Mouse (Mus musculus) limb, embryonic 11.5 days (tissue): ENCODE results near the gene Ccn5. TPM values are rescaled to one million over a fixed set of nuclear protein-coding genes. Genes with fewer than 3 reads are reported as not detected.

Experiments used
- ATAC-seq: fragments of 200-750 bp; cut with Nextera tagmentation; 2 replicates; pipeline ENCODE4 v1.8.0; 2017; ENCODE audit warnings: low read depth; ENCODE audit not compliant: insufficient number of reproducible peaks, low FRiP score, low TSS enrichment
- DNase-seq: peaks from one replicate; pipeline ENCODE4 v3.0.0-alpha.2; 2015; ENCODE audit warnings: low spot score
- H3K27ac ChIP-seq: fragments of 300-500 bp; sonication (generic); replicated peaks from 2 replicates; pipeline ENCODE4 v1.5.1; 2014; ENCODE audit warnings: low read depth, mild to moderate bottlenecking, low read length
- H3K27me3 ChIP-seq: fragments of 300-500 bp; sonication (generic); 2 replicates; pipeline ENCODE4 v1.6.1; 2014; ENCODE audit warnings: mild to moderate bottlenecking, low read length, mixed read lengths; ENCODE audit not compliant: control insufficient read depth, insufficient read depth
- H3K36me3 ChIP-seq: fragments of 300-500 bp; sonication (generic); 2 replicates; pipeline ENCODE4 v1.6.1; 2014; ENCODE audit warnings: mild to moderate bottlenecking, low read length, moderate library complexity, mixed read lengths; ENCODE audit not compliant: control insufficient read depth, insufficient read depth
- H3K4me1 ChIP-seq: fragments of 300-500 bp; sonication (generic); 2 replicates; pipeline ENCODE4 v1.6.1; 2014; ENCODE audit warnings: low read length, mixed read lengths; ENCODE audit not compliant: control insufficient read depth, insufficient read depth
- H3K4me2 ChIP-seq: fragments of 300-500 bp; sonication (generic); 2 replicates; pipeline ENCODE4 v1.6.1; 2014; ENCODE audit warnings: low read depth, mild to moderate bottlenecking, moderate library complexity; ENCODE audit not compliant: severe bottlenecking
- H3K4me3 ChIP-seq: fragments of 300-500 bp; sonication (generic); 2 replicates; pipeline ENCODE4 v1.5.1; 2014; ENCODE audit warnings: low read depth, low read length
- H3K9ac ChIP-seq: fragments of 300-500 bp; sonication (generic); 2 replicates; pipeline ENCODE4 v1.6.1; 2014; ENCODE audit warnings: mild to moderate bottlenecking, low read length
- H3K9me3 ChIP-seq: fragments of 300-500 bp; sonication (generic); 2 replicates; pipeline ENCODE4 v1.6.1; 2016; ENCODE audit warnings: low read length; ENCODE audit not compliant: control insufficient read depth
- WGBS: fragments of 180-500 bp; shearing (Covaris S2); extraction: QIAGEN DNeasy Blood & Tissue Kit; methylation state at CpG from one replicate; pipeline ENCODE4 v1.1.7; 2014; 5-methylcytosine and 5-hydroxymethylcytosine counted together
- polyA plus RNA-seq: library from polyadenylated mRNA; unstranded; fragments of >200 nt; fragmentation: Nextera tagmentation; extraction: Ambion mirVana; gene quantifications from 2 replicates; pipeline ENCODE4 v1.2.1, GENCODE M21; 2014

Ccn5 gene
- polyA plus RNA-seq, 1 experiment from 2014 or later, result 0.36 TPM

GRCm38 (mm10) chr2:163798411-163798810 lies 22.2 kb upstream of the Ccn5 start:
- Histone ChIP-seq H3K9me3 (no peaks in the 10 kb centered on the region), H3K4me3 (no peak overlapping the region), H3K9ac (no peak overlapping the region), H3K27ac (no peak overlapping the region), H3K27me3 (no peaks in the 10 kb centered on the region), H3K4me1 (peaks cover 2% of the 10 kb centered on the region; the same call in 1 of the 2 replicates), H3K36me3 (no peaks in the 10 kb centered on the region), H3K4me2 (no peak overlapping the region)
- 50% methylated on average over 7 of the region's 7 CpGs for WGBS
- ATAC-seq (no peak), DNase-seq (no peak)

- no peaks in the 10 kb centered on the region for H3K9me3 ChIP-seq
- DNase-seq (no peak), ATAC-seq (no peak)
- WGBS, result 58% methylated on average over 3 of the region's 3 CpGs
- H3K4me2 ChIP-seq, result no peak overlapping the region
- H3K4me3 ChIP-seq, result no peak overlapping the region
- H3K4me1 ChIP-seq, result peaks cover 2% of the 10 kb centered on the region; the same call in 1 of the 2 replicates
- no peak overlapping the region for H3K9ac ChIP-seq
- no peaks in the 10 kb centered on the region for H3K27me3 ChIP-seq
- H3K36me3 ChIP-seq, result no peaks in the 10 kb centered on the region
- no peak overlapping the region for H3K27ac ChIP-seq
Observed at GRCm38 (mm10) chr2:163800832-163801231, 19.8 kb upstream of the Ccn5 start.

GRCm38 (mm10) chr2:163801406-163801805 lies 19.3 kb upstream of the Ccn5 start:
- no peaks in the 10 kb centered on the region for H3K27me3 ChIP-seq
- H3K9ac ChIP-seq, result no peak overlapping the region
- H3K4me2 ChIP-seq, result no peak overlapping the region
- DNase-seq (no peak), ATAC-seq (no peak)
- peaks cover 2% of the 10 kb centered on the region; the same call in 1 of the 2 replicates for H3K4me1 ChIP-seq
- H3K4me3 ChIP-seq, result no peak overlapping the region
- H3K27ac ChIP-seq, result no peak overlapping the region
- no peaks in the 10 kb centered on the region for H3K36me3 ChIP-seq
- H3K9me3 ChIP-seq, result no peaks in the 10 kb centered on the region
- 80% methylated on average over 5 of the region's 5 CpGs for WGBS

GRCm38 (mm10) chr2:163803838-163804237 lies 16.8 kb upstream of the Ccn5 start:
- Histone ChIP-seq H3K4me3 (no peak overlapping the region), H3K9me3 (no peaks in the 10 kb centered on the region), H3K4me1 (no peaks in the 10 kb centered on the region), H3K36me3 (no peaks in the 10 kb centered on the region), H3K27ac (no peak overlapping the region), H3K9ac (no peak overlapping the region), H3K27me3 (no peaks in the 10 kb centered on the region), H3K4me2 (no peak overlapping the region)
- ATAC-seq (no peak), DNase-seq (no peak)
- 55% methylated on average over 5 of the region's 5 CpGs for WGBS

GRCm38 (mm10) chr2:163809166-163809565 lies 11.5 kb upstream of the Ccn5 start:
- H3K27ac ChIP-seq, result no peak overlapping the region
- DNase-seq (no peak), ATAC-seq (no peak)
- H3K9me3 ChIP-seq, result no peaks in the 10 kb centered on the region
- no peak overlapping the region for H3K4me3 ChIP-seq
- WGBS, result 96% methylated on average over 4 of the region's 4 CpGs
- H3K36me3 ChIP-seq, result no peaks in the 10 kb centered on the region
- no peaks in the 10 kb centered on the region for H3K27me3 ChIP-seq
- no peaks in the 10 kb centered on the region for H3K4me1 ChIP-seq
- no peak overlapping the region for H3K4me2 ChIP-seq
- no peak overlapping the region for H3K9ac ChIP-seq

- 65% methylated on average over 7 of the region's 7 CpGs for WGBS
- H3K9me3 ChIP-seq, result no peaks in the 10 kb centered on the region
- no peak overlapping the region for H3K4me2 ChIP-seq
- no peaks in the 10 kb centered on the region for H3K36me3 ChIP-seq
- DNase-seq (no peak), ATAC-seq (no peak)
- no peaks in the 10 kb centered on the region for H3K4me1 ChIP-seq
- H3K27me3 ChIP-seq, result no peaks in the 10 kb centered on the region
- H3K27ac ChIP-seq, result no peak overlapping the region
- H3K4me3 ChIP-seq, result no peak overlapping the region
- no peak overlapping the region for H3K9ac ChIP-seq
Observed at GRCm38 (mm10) chr2:163809704-163810103, 11.0 kb upstream of the Ccn5 start.

- ATAC-seq (no peak), DNase-seq (no peak)
- H3K4me1 ChIP-seq, result no peaks in the 10 kb centered on the region
- H3K9me3 ChIP-seq, result no peaks in the 10 kb centered on the region
- H3K4me2 ChIP-seq, result no peak overlapping the region
- 85% methylated on average over 5 of the region's 5 CpGs for WGBS
- H3K9ac ChIP-seq, result no peak overlapping the region
- H3K27ac ChIP-seq, result no peak overlapping the region
- no peaks in the 10 kb centered on the region for H3K36me3 ChIP-seq
- no peak overlapping the region for H3K4me3 ChIP-seq
- H3K27me3 ChIP-seq, result no peaks in the 10 kb centered on the region
Observed at GRCm38 (mm10) chr2:163813077-163813476, 7.6 kb upstream of the Ccn5 start.

- no peak overlapping the region for H3K4me3 ChIP-seq
- no peaks in the 10 kb centered on the region for H3K27me3 ChIP-seq
- DNase-seq (no peak), ATAC-seq (no peak)
- H3K9me3 ChIP-seq, result no peaks in the 10 kb centered on the region
- no peak overlapping the region for H3K9ac ChIP-seq
- H3K36me3 ChIP-seq, result no peaks in the 10 kb centered on the region
- no peak overlapping the region for H3K27ac ChIP-seq
- 89% methylated on average over 9 of the region's 9 CpGs for WGBS
- H3K4me1 ChIP-seq, result no peaks in the 10 kb centered on the region
- no peak overlapping the region for H3K4me2 ChIP-seq
Observed at GRCm38 (mm10) chr2:163814739-163815465, 5.8 kb upstream of the Ccn5 start.

- Histone ChIP-seq H3K9me3 (no peaks in the 10 kb centered on the region), H3K4me1 (peaks cover 5% of the 10 kb centered on the region; the same call in 1 of the 2 replicates), H3K27me3 (no peaks in the 10 kb centered on the region), H3K4me2 (peak overlapping the region; percentile 31), H3K36me3 (no peaks in the 10 kb centered on the region), H3K27ac (no peak overlapping the region), H3K9ac (no peak overlapping the region), H3K4me3 (no peak overlapping the region)
- ATAC-seq (no peak), DNase-seq (peak; percentile 87)
- 2% methylated on average over 4 of the region's 4 CpGs for WGBS
Observed at GRCm38 (mm10) chr2:163823248-163823647, 2.6 kb downstream of the Ccn5 start.
